Mouse (Mus musculus): Measurements from ENCODE around the gene Tmem273. TPM values are rescaled to one million over a fixed set of nuclear protein-coding genes. Genes with fewer than 3 reads are reported as not detected.

Tmem273 gene
- total RNA-seq (2012; rRNA removed), result not detected in 2 replicates
- not detected for polyA plus RNA-seq (2012; ENCODE audit: insufficient read depth in 1 of 2, insufficient read length in 2 of 2, low read depth in 1 of 2, low replicate concordance in 2 of 2, missing spikeins in 1 of 2)

GRCm38 (mm10) chr14:32785556-32786130 is at the start of gene Tmem273:
Gene Tmem273 (plus strand): TSS chr14:32785963.
- TF ChIP-seq POLR2AphosphoS2 (IDR thresholded peaks at IDR 0.05; ENCODE audit: low read length) (no peak), MYC (IDR thresholded peaks at IDR 0.05; ENCODE audit: low read depth, low read length) (no peak), MAZ (IDR thresholded peaks at IDR 0.05; ENCODE audit: low read depth, low read length) (no peak), CHD1 (IDR thresholded peaks at IDR 0.05; ENCODE audit: low read depth, low read length) (no peak), GATA1 (IDR thresholded peaks at IDR 0.05; ENCODE audit: low read depth, low read length) (no peak), MYB (IDR thresholded peaks at IDR 0.05; ENCODE audit: low read depth, low read length) (no peak), KAT2A (conservative IDR thresholded peaks at IDR 0.05; ENCODE audit: low read depth, low read length) (no peak), ZMIZ1 (IDR thresholded peaks at IDR 0.05; ENCODE audit: low read depth, low read length) (no peak), NRF1 (IDR thresholded peaks at IDR 0.05; ENCODE audit: insufficient read depth, low read depth, low read length, poor library complexity, severe bottlenecking) (no peak), EP300 (IDR thresholded peaks at IDR 0.05; ENCODE audit: low read depth in 1 of 2, low read length in 2 of 2) (no peak), SIN3A (IDR thresholded peaks at IDR 0.05; ENCODE audit: low read length) (no peak)
- no peaks in the 10 kb centered on the region for H3K9me3 ChIP-seq (replicated peaks; ENCODE audit: insufficient read depth, low read length)
- H3K4me3 ChIP-seq (ENCODE audit: control insufficient read depth in 1 of 2, insufficient read depth in 1 of 2, low read depth in 2 of 2, low read length in 2 of 2), result no peak within 1 kb of the TSS
- no peaks in the 10 kb centered on the region for H3K79me2 ChIP-seq (ENCODE audit: control insufficient read depth, insufficient read depth, low read length, poor library complexity)
- DNase-seq (ENCODE audit: low read depth, low spot score), result no peak
- H3K36me3 ChIP-seq (ENCODE audit: control insufficient read depth in 1 of 2, insufficient read depth in 2 of 2, low read length in 2 of 2), result no peaks in the 10 kb centered on the region
- H3K27ac ChIP-seq (ENCODE audit: control insufficient read depth, low read depth, low read length), result no peak within 1 kb of the TSS
- no peaks in the 10 kb centered on the region for H3K27me3 ChIP-seq (ENCODE audit: control insufficient read depth in 1 of 2, insufficient read depth in 2 of 2, low read length in 2 of 2)
- H3K4me1 ChIP-seq (ENCODE audit: control insufficient read depth in 1 of 2, insufficient read depth in 2 of 2, low read length in 2 of 2), result no peaks in the 10 kb centered on the region
- no peak within 1 kb of the TSS for H3K9ac ChIP-seq (ENCODE audit: control insufficient read depth, low read depth, low read length, poor library complexity, severe bottlenecking)

GRCm38 (mm10) chr14:32736561-32736960 is 49.2 kb upstream of the Tmem273 start:
- no peak overlapping the region for H3K27ac ChIP-seq (ENCODE audit: control insufficient read depth, low read depth, low read length)

More at GRCm38 (mm10) chr14:32736561-32736960, 49.2 kb upstream of the Tmem273 start:
- Histone ChIP-seq H3K79me2 (ENCODE audit: control insufficient read depth, insufficient read depth, low read length, poor library complexity) (no peaks in the 10 kb centered on the region), H3K27me3 (ENCODE audit: control insufficient read depth in 1 of 2, insufficient read depth in 2 of 2, low read length in 2 of 2) (no peaks in the 10 kb centered on the region), H3K4me3 (ENCODE audit: control insufficient read depth in 1 of 2, insufficient read depth in 1 of 2, low read depth in 2 of 2, low read length in 2 of 2) (no peak overlapping the region), H3K9ac (ENCODE audit: control insufficient read depth, low read depth, low read length, poor library complexity, severe bottlenecking) (no peak overlapping the region), H3K36me3 (ENCODE audit: control insufficient read depth in 1 of 2, insufficient read depth in 2 of 2, low read length in 2 of 2) (no peaks in the 10 kb centered on the region), H3K4me1 (ENCODE audit: control insufficient read depth in 1 of 2, insufficient read depth in 2 of 2, low read length in 2 of 2) (no peaks in the 10 kb centered on the region), H3K9me3 (replicated peaks; ENCODE audit: insufficient read depth, low read length) (no peaks in the 10 kb centered on the region)
- no peak for TF ChIP-seq POLR2AphosphoS5 (IDR thresholded peaks at IDR 0.05; ENCODE audit: borderline replicate concordance, low read depth, low read length)
- TF ChIP-seq CHD2 (IDR thresholded peaks at IDR 0.05; ENCODE audit: low read length), result no peak
- TF ChIP-seq RAD21 (IDR thresholded peaks at IDR 0.05; ENCODE audit: low read depth, low read length), result no peak
- no peak for TF ChIP-seq POLR2AphosphoS2 (IDR thresholded peaks at IDR 0.05; ENCODE audit: low read length)
- no peak for TF ChIP-seq SIN3A (IDR thresholded peaks at IDR 0.05; ENCODE audit: low read length)
- TF ChIP-seq RCOR1 (IDR thresholded peaks at IDR 0.05; ENCODE audit: low read depth, low read length), result no peak
- no peak for TF ChIP-seq CHD1 (IDR thresholded peaks at IDR 0.05; ENCODE audit: low read depth, low read length)
- no peak for TF ChIP-seq GATA1 (IDR thresholded peaks at IDR 0.05; ENCODE audit: low read depth, low read length)
- TF ChIP-seq HCFC1 (IDR thresholded peaks at IDR 0.05; ENCODE audit: low read depth, low read length), result no peak
- TF ChIP-seq SMC3 (IDR thresholded peaks at IDR 0.05; ENCODE audit: low read depth, low read length), result no peak
- TF ChIP-seq ZNF384 (IDR thresholded peaks at IDR 0.05; ENCODE audit: low read depth, low read length), result no peak
- no peak for TF ChIP-seq ZMIZ1 (IDR thresholded peaks at IDR 0.05; ENCODE audit: low read depth, low read length)
- TF ChIP-seq NRF1 (IDR thresholded peaks at IDR 0.05; ENCODE audit: insufficient read depth, low read depth, low read length, poor library complexity, severe bottlenecking), result no peak
- TF ChIP-seq CTCF (IDR thresholded peaks at IDR 0.05 in 2 of 3, conservative IDR thresholded peaks at IDR 0.05 in 1 of 3; ENCODE audit: control insufficient read depth in 1 of 3, insufficient read depth in 1 of 3, low read depth in 2 of 3, low read length in 3 of 3, poor library complexity in 1 of 3, severe bottlenecking in 1 of 3), result no peak
- TF ChIP-seq ZKSCAN1 (IDR thresholded peaks at IDR 0.05; ENCODE audit: low read depth, low read length), result no peak
- TF ChIP-seq ELF1 (IDR thresholded peaks at IDR 0.05; ENCODE audit: low read depth, low read length), result no peak
- TF ChIP-seq USF1 (IDR thresholded peaks at IDR 0.05; ENCODE audit: low read depth, low read length), result no peak
- no peak for TF ChIP-seq TCF12 (IDR thresholded peaks at IDR 0.05; ENCODE audit: low read depth, low read length)
- no peak for TF ChIP-seq MXI1 (IDR thresholded peaks at IDR 0.05; ENCODE audit: low read depth, low read length)
- no peak for TF ChIP-seq GABPA (IDR thresholded peaks at IDR 0.05; ENCODE audit: low read depth, low read length)
- DNase-seq (ENCODE audit: low read depth, low spot score), result no peak
